Mouse (Mus musculus): ENCODE results near the gene 1700123K08Rik. TPM values are rescaled to one million over a fixed set of nuclear protein-coding genes. Genes with fewer than 3 reads are reported as not detected.
"Not testable (repeated sequence)": the region's sequence is repeated elsewhere in the genome, so short reads cannot be mapped to it uniquely, and the experiment has no call there.

The 1700123K08Rik gene
- total RNA-seq (2021), result not detected
- polyA plus RNA-seq (2012; rRNA removed), result 0.20 TPM in 1 of 2 replicates, not detected in the other
- long read RNA-seq, result 0 reads

- H3K4me1 ChIP-seq (ENCODE audit: control insufficient read depth, insufficient read depth, low read length); H3K36me3 ChIP-seq (ENCODE audit: control insufficient read depth, insufficient read depth, low read length); H3K9ac ChIP-seq (ENCODE audit: low read depth, low read length); H3K27me3 ChIP-seq (ENCODE audit: control insufficient read depth, insufficient read depth, low read length); H3K27ac ChIP-seq; intact Hi-C loops (cut with DNase I); H3K79me2 ChIP-seq (replicated peaks; ENCODE audit: control insufficient read depth, insufficient read depth, low read length); H3K4me3 ChIP-seq; DNase-seq: not testable (repeated sequence)
- WGBS, result 70% methylated on average over 2 of the region's 2 CpGs
These were observed at the start of gene 1700123K08Rik for GRCm38 (mm10) chr5:138564612-138565011. Gene 1700123K08Rik, minus strand, starts transcription at chr5:138564712.

- no peaks in the 10 kb centered on the region for H3K4me1 ChIP-seq (ENCODE audit: control insufficient read depth, insufficient read depth, low read length)
- H3K4me3 ChIP-seq, result no peak overlapping the region
- H3K27ac ChIP-seq, result no peak overlapping the region
- WGBS, result 78% methylated on average over 6 of the region's 6 CpGs
- H3K36me3 ChIP-seq (ENCODE audit: control insufficient read depth, insufficient read depth, low read length), result no peaks in the 10 kb centered on the region
- no peaks in the 10 kb centered on the region for H3K79me2 ChIP-seq (replicated peaks; ENCODE audit: control insufficient read depth, insufficient read depth, low read length)
- DNase-seq, result no peak
- no peaks in the 10 kb centered on the region for H3K27me3 ChIP-seq (ENCODE audit: control insufficient read depth, insufficient read depth, low read length)
- no peak overlapping the region for H3K9ac ChIP-seq (ENCODE audit: low read depth, low read length)
- intact Hi-C loops (cut with DNase I), result no loop called here
- no peak for TF ChIP-seq CTCF (IDR thresholded peaks at IDR 0.05)
These were observed 22.9 kb upstream of the 1700123K08Rik start for GRCm38 (mm10) chr5:138587396-138587795.

- DNase-seq, result no peak
These were observed 7.1 kb upstream of the 1700123K08Rik start for GRCm38 (mm10) chr5:138571623-138572022.

GRCm38 (mm10) chr5:138552718-138553117 is 11.8 kb downstream of the 1700123K08Rik start:
- intact Hi-C loops (cut with DNase I), result no loop called here
- Histone ChIP-seq H3K4me1 (ENCODE audit: control insufficient read depth, insufficient read depth, low read length) (no peaks in the 10 kb centered on the region), H3K9ac (ENCODE audit: low read depth, low read length) (no peak overlapping the region), H3K79me2 (replicated peaks; ENCODE audit: control insufficient read depth, insufficient read depth, low read length) (no peaks in the 10 kb centered on the region), H3K27me3 (ENCODE audit: control insufficient read depth, insufficient read depth, low read length) (no peaks in the 10 kb centered on the region), H3K36me3 (ENCODE audit: control insufficient read depth, insufficient read depth, low read length) (no peaks in the 10 kb centered on the region), H3K4me3 (no peak overlapping the region), H3K27ac (no peak overlapping the region)
- TF ChIP-seq POLR2A (IDR thresholded peaks at IDR 0.05; ENCODE audit: insufficient read depth, low read depth, low read length), result no peak
- peak; percentile 29; the same call in 1 of the 2 replicates for TF ChIP-seq CTCF (IDR thresholded peaks at IDR 0.05)
- TF ChIP-seq EP300 (IDR thresholded peaks at IDR 0.05; ENCODE audit: insufficient read depth, low read depth, low read length), result no peak
- DNase-seq, result no peak
- WGBS, result 44% methylated on average over 1 of the region's 1 CpGs

More at GRCm38 (mm10) chr5:138571623-138572022, 7.1 kb upstream of the 1700123K08Rik start:
- H3K79me2 ChIP-seq (replicated peaks; ENCODE audit: control insufficient read depth, insufficient read depth, low read length), result no peaks in the 10 kb centered on the region
- intact Hi-C loops (cut with DNase I), result no loop called here
- no peak overlapping the region for H3K27ac ChIP-seq
- WGBS, result 48% methylated on average over 4 of the region's 4 CpGs
- no peak overlapping the region for H3K9ac ChIP-seq (ENCODE audit: low read depth, low read length)
- H3K36me3 ChIP-seq (ENCODE audit: control insufficient read depth, insufficient read depth, low read length), result no peaks in the 10 kb centered on the region
- H3K4me1 ChIP-seq (ENCODE audit: control insufficient read depth, insufficient read depth, low read length), result no peaks in the 10 kb centered on the region
- H3K4me3 ChIP-seq, result no peak overlapping the region
- peak; percentile 39 for TF ChIP-seq CTCF (IDR thresholded peaks at IDR 0.05)
- TF ChIP-seq POLR2A (IDR thresholded peaks at IDR 0.05; ENCODE audit: insufficient read depth, low read depth, low read length), result no peak
- H3K27me3 ChIP-seq (ENCODE audit: control insufficient read depth, insufficient read depth, low read length), result no peaks in the 10 kb centered on the region

GRCm38 (mm10) chr5:138532491-138532890 is 32.0 kb downstream of the 1700123K08Rik start:
- no peak overlapping the region for H3K4me3 ChIP-seq
- H3K27me3 ChIP-seq (ENCODE audit: control insufficient read depth, insufficient read depth, low read length), result no peaks in the 10 kb centered on the region
- H3K27ac ChIP-seq, result no peak overlapping the region
- no peak for TF ChIP-seq EP300 (IDR thresholded peaks at IDR 0.05; ENCODE audit: insufficient read depth, low read depth, low read length)
- TF ChIP-seq CTCF (IDR thresholded peaks at IDR 0.05), result no peak
- no peak for TF ChIP-seq POLR2A (IDR thresholded peaks at IDR 0.05; ENCODE audit: insufficient read depth, low read depth, low read length)
- no peaks in the 10 kb centered on the region for H3K79me2 ChIP-seq (replicated peaks; ENCODE audit: control insufficient read depth, insufficient read depth, low read length)
- WGBS, result 49% methylated on average over 1 of the region's 1 CpGs
- H3K4me1 ChIP-seq (ENCODE audit: control insufficient read depth, insufficient read depth, low read length), result no peaks in the 10 kb centered on the region
- H3K36me3 ChIP-seq (ENCODE audit: control insufficient read depth, insufficient read depth, low read length), result no peaks in the 10 kb centered on the region
- DNase-seq, result peak in 1 of 2 experiments; percentile 3
- no peak overlapping the region for H3K9ac ChIP-seq (ENCODE audit: low read depth, low read length)
- intact Hi-C loops (cut with DNase I), result no loop called here

Small RNA genes within 50 kb of the gene (microRNA-seq; reads per million reads assigned to microRNA genes)
- gene Gm24082, result 0 reads per million in 2 experiments

Other genes starting within 250 kb of the 1700123K08Rik start
- under 1 TPM; 0.31 to 0.41 TPM for gene Pvrig, start 222.8 kb downstream of the 1700123K08Rik start, total RNA-seq (2021)
- gene Pvrig, start 222.8 kb downstream of the 1700123K08Rik start, polyA plus RNA-seq (2012; rRNA removed), result 0.14 and 0.15 TPM in 2 replicates
- gene Zfp157, start 123.2 kb downstream of the 1700123K08Rik start, total RNA-seq (2021), result 1 to 10 TPM; 3.5 to 4.5 TPM
- 1.9 and 5.5 TPM in 2 replicates for gene Zfp157, start 123.2 kb downstream of the 1700123K08Rik start, polyA plus RNA-seq (2012; rRNA removed)
- gene Zfp68, start 55.0 kb upstream of the 1700123K08Rik start, total RNA-seq (2021), result 10 to 100 TPM; 17.7 to 19.4 TPM
- 6.8 and 13.8 TPM in 2 replicates for gene Zfp68, start 55.0 kb upstream of the 1700123K08Rik start, polyA plus RNA-seq (2012; rRNA removed)
- 1 to 10 TPM; 3.5 to 4.3 TPM for gene A430033K04Rik, start 58.1 kb upstream of the 1700123K08Rik start, total RNA-seq (2021)
- 0.98 and 2.9 TPM in 2 replicates for gene A430033K04Rik, start 58.1 kb upstream of the 1700123K08Rik start, polyA plus RNA-seq (2012; rRNA removed)
- 10 to 100 TPM; 11.3 to 14.7 TPM for gene Fam20c, start 189.8 kb upstream of the 1700123K08Rik start, total RNA-seq (2021)
- gene Fam20c, start 189.8 kb upstream of the 1700123K08Rik start, polyA plus RNA-seq (2012; rRNA removed), result 10.0 and 11.0 TPM in 2 replicates

All from heart, adult 2 months (tissue).